Mouse (Mus musculus) layer of hippocampus, postnatal 36 days (tissue): ENCODE measurements at regions not wholly inside any gene's neighbourhood (a gene's known extent, or its start where the extent isn't known, plus 50 kb on each side); places are given as distances from the start of the nearest gene placed in this dataset.

ENCODE experiments used
- DNase-seq, 2 experiments: peaks; one replicate each; pipeline ENCODE4 v3.0.0; 2022

DNA sequence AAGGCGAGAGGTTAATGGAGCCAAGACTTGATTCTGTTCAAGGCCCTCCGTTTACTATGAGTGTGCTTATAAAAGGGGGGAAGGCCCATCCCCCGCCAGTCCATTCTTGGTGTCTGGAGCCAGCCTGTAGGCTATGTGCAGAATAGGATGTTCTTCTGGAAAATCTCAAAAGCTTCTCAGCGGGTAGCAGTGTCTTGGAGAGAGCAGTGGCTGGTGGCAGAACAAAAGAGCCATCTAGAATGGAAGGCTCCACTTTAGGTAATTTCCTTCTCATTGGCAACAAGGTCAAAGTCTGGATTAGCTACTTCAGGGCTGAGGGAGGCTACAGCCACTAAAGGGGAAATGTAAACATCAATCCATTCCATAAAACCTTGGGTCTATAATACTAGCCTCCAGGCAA is 1150.8 kb upstream of the Ptprd start:
- DNase-seq: no peak

- DNase-seq: no peak
Measured at GRCm38 (mm10) chr4:79357720-79358119, 1146.0 kb upstream of the Ptprd start.

- DNase-seq: no peak
Measured at GRCm38 (mm10) chr4:79309890-79310727, 1098.3 kb upstream of the Ptprd start.

GRCm38 (mm10) chr4:79291091-79291490 is 1079.3 kb upstream of the Ptprd start:
- DNase-seq: peak; percentile 11 to 15

GRCm38 (mm10) chr4:79265044-79265443 is 1053.3 kb upstream of the Ptprd start:
- DNase-seq: no peak

DNA sequence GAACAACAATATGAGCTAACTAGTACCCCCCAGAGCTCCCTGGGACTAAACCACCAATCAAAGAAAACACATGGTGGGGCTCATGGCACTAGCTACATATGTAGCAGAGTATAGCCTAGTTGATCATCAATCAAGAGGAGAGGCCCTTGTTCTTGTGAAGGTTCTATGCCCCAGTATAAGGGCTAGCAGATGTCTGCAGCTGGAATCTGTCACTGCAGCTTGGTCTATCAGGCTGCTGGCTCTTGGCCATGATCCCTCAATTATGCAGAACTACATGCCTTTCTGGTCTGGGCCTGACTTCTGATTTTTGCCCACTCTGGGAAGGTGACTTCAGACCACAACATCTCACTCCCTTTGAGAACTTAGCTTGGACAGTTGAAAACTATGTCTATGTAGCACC is 1031.4 kb upstream of the Ptprd start:
- DNase-seq: no peak

DNA sequence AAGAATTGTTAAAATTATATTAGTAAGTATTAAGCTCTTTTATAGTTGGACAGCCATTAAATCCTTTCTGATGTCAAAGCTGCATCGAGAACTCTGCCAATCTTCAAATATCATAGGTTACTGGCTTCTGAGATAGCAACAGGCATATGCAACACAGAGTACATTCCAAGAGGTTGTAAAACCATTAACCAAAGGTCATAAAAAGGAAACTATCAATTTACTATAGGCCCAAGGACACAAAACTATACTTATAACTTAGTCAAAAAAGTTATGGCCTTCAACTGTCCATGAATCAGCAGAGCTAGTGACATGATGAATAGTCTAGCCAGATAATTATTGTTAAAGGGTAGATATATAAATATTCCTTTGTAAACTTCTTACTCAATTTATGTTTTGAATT is 1029.9 kb upstream of the Ptprd start:
- no peak for DNase-seq

DNA sequence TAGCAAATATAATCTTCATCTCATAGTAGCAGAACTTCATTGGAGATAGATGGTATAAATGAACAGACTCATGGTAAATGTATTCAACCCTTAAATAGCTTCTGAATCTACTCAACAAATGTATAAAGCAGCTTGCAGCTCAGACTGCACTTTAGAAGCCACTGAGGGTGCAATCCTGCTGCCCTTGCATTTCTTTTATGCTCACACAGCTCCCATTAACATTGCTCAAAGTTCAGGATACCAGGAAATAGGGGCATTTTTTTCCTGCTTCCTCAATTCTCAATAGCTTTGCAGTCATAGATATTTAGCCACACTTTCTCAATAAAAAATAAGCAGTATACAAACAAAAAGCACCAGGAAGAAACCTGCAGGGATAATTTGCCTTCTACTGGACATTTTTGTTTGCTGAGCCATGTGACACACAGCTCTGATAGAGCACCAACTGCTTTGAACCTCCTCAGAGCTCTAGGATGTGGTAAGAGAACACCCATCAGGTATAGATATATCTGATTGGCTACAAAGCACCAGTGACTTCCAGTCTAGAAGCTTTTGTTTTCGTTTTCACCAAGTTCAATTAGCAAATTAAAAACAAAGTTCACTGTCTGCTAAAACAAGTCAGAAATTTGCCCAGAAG is 1012.5 kb upstream of the Ptprd start:
- DNase-seq: no peak
